Mouse (Mus musculus) liver, adult 2 months (tissue): ENCODE measurements around the gene Neu2.

Source experiments
- CTCF ChIP-seq: fragments of 200-500 bp; IDR thresholded peaks from 2 replicates; pipeline ENCODE4 v1.5.1; 2011; ENCODE audit warnings: low read depth, low read length, control low read depth
- POLR2A ChIP-seq: fragments of 200-500 bp; IDR thresholded peaks from 2 replicates; pipeline ENCODE4 v1.6.1; 2011; ENCODE audit warnings: low read length, control low read depth; ENCODE audit not compliant: insufficient read depth; ENCODE audit errors: extremely low read depth

DNA sequence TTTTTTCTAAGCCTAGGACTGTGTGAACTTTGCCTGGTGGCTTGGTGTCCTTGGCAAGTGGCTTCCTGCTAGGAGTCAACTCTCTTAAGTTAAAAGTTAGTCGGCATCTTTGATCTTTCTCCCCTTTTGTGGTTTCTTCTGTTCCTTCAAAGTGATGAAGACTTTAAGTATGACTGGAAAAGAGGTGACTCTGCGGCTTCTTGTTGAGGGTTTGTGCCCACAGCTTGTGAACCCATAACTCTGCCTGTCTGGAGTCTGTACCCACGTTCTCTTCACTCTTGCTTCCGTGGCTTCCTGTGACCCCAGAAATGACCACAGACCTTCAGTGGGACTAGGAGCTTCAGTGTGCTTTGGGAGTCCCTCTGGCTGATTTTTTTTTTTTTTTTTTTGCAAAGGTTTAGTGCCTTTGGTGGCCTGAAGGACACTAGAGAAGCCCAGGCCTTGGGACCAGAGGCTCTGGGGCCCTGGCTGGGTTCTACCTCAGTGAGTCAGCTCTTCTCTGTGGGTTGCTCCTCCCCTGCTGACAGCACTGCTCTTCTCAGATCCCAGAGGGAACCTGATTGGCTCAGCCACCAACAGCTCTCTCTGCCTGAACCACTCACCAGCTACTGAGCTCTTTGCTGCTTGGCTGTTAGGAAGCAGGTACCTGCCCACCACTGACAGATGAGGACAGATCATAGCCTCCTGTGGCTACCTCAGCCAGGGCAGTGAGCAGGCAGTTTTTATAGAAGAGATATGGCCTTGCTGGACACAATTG lies 127.6 kb downstream of the Neu2 start:
- TF ChIP-seq CTCF = no peak
- no peak for TF ChIP-seq POLR2A
